Mouse (Mus musculus) forebrain, embryonic 15.5 days (tissue): ENCODE results near the gene Zfp512. TPM values are rescaled to one million over a fixed set of nuclear protein-coding genes. Genes with fewer than 3 reads are reported as not detected.
"Not testable (repeated sequence)": the region's sequence is repeated elsewhere in the genome, so short reads cannot be mapped to it uniquely, and the experiment has no call there.

ENCODE experiments used
- ATAC-seq: fragments of 200-750 bp; cut with Nextera tagmentation; replicated peaks from 2 replicates; pipeline ENCODE4 v1.8.0; 2017; ENCODE audit warnings: mild to moderate bottlenecking, moderate TSS enrichment, moderate library complexity
- H3K27ac ChIP-seq: fragments of 300-500 bp; sonication (generic); replicated peaks from 2 replicates; pipeline ENCODE4 v1.5.1; 2015; ENCODE audit warnings: mild to moderate bottlenecking, inconsistent platforms
- H3K27me3 ChIP-seq: fragments of 300-500 bp; sonication (generic); 2 replicates; pipeline ENCODE4 v1.6.1; 2015; ENCODE audit warnings: inconsistent platforms
- H3K36me3 ChIP-seq: fragments of 300-500 bp; sonication (generic); 2 replicates; pipeline ENCODE4 v1.6.1; 2015; ENCODE audit warnings: mild to moderate bottlenecking, inconsistent platforms
- H3K4me1 ChIP-seq: fragments of 300-500 bp; sonication (generic); 2 replicates; pipeline ENCODE4 v1.6.1; 2015; ENCODE audit warnings: inconsistent platforms
- H3K4me2 ChIP-seq: fragments of 300-500 bp; sonication (generic); replicated peaks from 2 replicates; pipeline ENCODE4 v1.6.1; 2015; ENCODE audit warnings: mild to moderate bottlenecking, inconsistent platforms
- H3K4me3 ChIP-seq: fragments of 300-500 bp; sonication (generic); 2 replicates; pipeline ENCODE4 v1.5.1; 2015; ENCODE audit warnings: mild to moderate bottlenecking, inconsistent platforms
- H3K9ac ChIP-seq: fragments of 300-500 bp; sonication (generic); replicated peaks from 2 replicates; pipeline ENCODE4 v1.6.1; 2015; ENCODE audit warnings: mild to moderate bottlenecking, inconsistent platforms
- H3K9me3 ChIP-seq: fragments of 300-500 bp; sonication (generic); 2 replicates; pipeline ENCODE4 v1.6.1; 2016; ENCODE audit warnings: inconsistent platforms
- WGBS: fragments of 180-500 bp; shearing (Covaris S2); methylation state at CpG from one replicate; pipeline ENCODE4 v1.1.7; 2015; ENCODE audit warnings: mixed read lengths; 5-methylcytosine and 5-hydroxymethylcytosine counted together
- polyA plus RNA-seq: library from polyadenylated mRNA; unstranded; fragments of >200 nt; fragmentation: Nextera tagmentation; extraction: Ambion mirVana; gene quantifications from 2 replicates; pipeline ENCODE4 v1.2.1, GENCODE M21; 2015

The Zfp512 gene
- polyA plus RNA-seq, 1 experiment from 2014 or later, result 122 TPM

GRCm38 (mm10) chr5:31492031-31492430 lies 39.8 kb downstream of the Zfp512 start:
- H3K4me3 ChIP-seq, result no peak overlapping the region
- H3K36me3 ChIP-seq, result peaks cover 7% of the 10 kb centered on the region; the same call in 1 of the 2 replicates
- H3K9ac ChIP-seq, result no peak overlapping the region
- H3K4me1 ChIP-seq, result peaks cover 10% of the 10 kb centered on the region
- ATAC-seq, result no peak
- no peak overlapping the region for H3K4me2 ChIP-seq
- H3K9me3 ChIP-seq, result no peaks in the 10 kb centered on the region
- H3K27ac ChIP-seq, result no peak overlapping the region
- WGBS, result 44% methylated on average over 1 of the region's 1 CpGs
- H3K27me3 ChIP-seq, result no peaks in the 10 kb centered on the region

- under 1% methylated on average over 49 of the region's 49 CpGs for WGBS
- Histone ChIP-seq H3K27ac (no peak within 1 kb of the TSS), H3K4me3 (peak within 1 kb of the TSS; percentile 69)
Observed at GRCm38 (mm10) chr5:31494513-31495297, 42.5 kb downstream of the Zfp512 start, which contains the start of gene Gpn1. TSS of gene Gpn1 (plus strand) at chr5:31494741.

GRCm38 (mm10) chr5:31504843-31505242 lies 52.6 kb downstream of the Zfp512 start:
- H3K27ac ChIP-seq, result no peak overlapping the region
- no peak overlapping the region for H3K9ac ChIP-seq
- 96% methylated on average over 10 of the region's 10 CpGs for WGBS
- no peak overlapping the region for H3K4me3 ChIP-seq
- H3K9me3 ChIP-seq, result no peaks in the 10 kb centered on the region
- no peak overlapping the region for H3K4me2 ChIP-seq
- no peak for ATAC-seq
- H3K36me3 ChIP-seq, result peaks cover 88% of the 10 kb centered on the region
- H3K27me3 ChIP-seq, result no peaks in the 10 kb centered on the region
- no peaks in the 10 kb centered on the region for H3K4me1 ChIP-seq

More at GRCm38 (mm10) chr5:31494513-31495297, 42.5 kb downstream of the Zfp512 start, which contains the start of gene Gpn1:
- peaks cover 10% of the 10 kb centered on the region for H3K4me1 ChIP-seq
- peak; percentile 100 for ATAC-seq
- H3K9me3 ChIP-seq, result no peaks in the 10 kb centered on the region
- H3K36me3 ChIP-seq, result peaks cover 30% of the 10 kb centered on the region
- H3K4me2 ChIP-seq, result peak within 1 kb of the TSS; percentile 83
- H3K9ac ChIP-seq, result peak within 1 kb of the TSS; percentile 54
- H3K27me3 ChIP-seq, result no peaks in the 10 kb centered on the region

GRCm38 (mm10) chr5:31512481-31512880 lies 60.2 kb downstream of the Zfp512 start:
- peaks cover 86% of the 10 kb centered on the region for H3K36me3 ChIP-seq
- WGBS, result 88% methylated on average over 1 of the region's 1 CpGs

GRCm38 (mm10) chr5:31520556-31520955 lies 68.3 kb downstream of the Zfp512 start:
- H3K27me3 ChIP-seq, result no peaks in the 10 kb centered on the region
- H3K4me1 ChIP-seq, result peaks cover 3% of the 10 kb centered on the region
- H3K4me3 ChIP-seq, result no peak overlapping the region
- no peak for ATAC-seq
- H3K9ac ChIP-seq, result no peak overlapping the region
- peaks cover 65% of the 10 kb centered on the region for H3K36me3 ChIP-seq
- WGBS, result 98% methylated on average over 6 of the region's 6 CpGs
- no peak overlapping the region for H3K27ac ChIP-seq
- no peak overlapping the region for H3K4me2 ChIP-seq
- H3K9me3 ChIP-seq, result no peaks in the 10 kb centered on the region

More at GRCm38 (mm10) chr5:31512481-31512880, 60.2 kb downstream of the Zfp512 start:
- no peaks in the 10 kb centered on the region for H3K27me3 ChIP-seq
- no peak overlapping the region for H3K4me2 ChIP-seq
- no peaks in the 10 kb centered on the region for H3K9me3 ChIP-seq
- ATAC-seq, result no peak
- no peak overlapping the region for H3K9ac ChIP-seq
- no peaks in the 10 kb centered on the region for H3K4me1 ChIP-seq
- no peak overlapping the region for H3K4me3 ChIP-seq
- no peak overlapping the region for H3K27ac ChIP-seq

GRCm38 (mm10) chr5:31526354-31527116 lies 74.3 kb downstream of the Zfp512 start, which contains the start of gene Slc4a1ap:
TSS of gene Slc4a1ap (plus strand) at chr5:31526995.
- Histone ChIP-seq H3K27me3 (no peaks in the 10 kb centered on the region), H3K27ac (peak within 1 kb of the TSS; percentile 87), H3K4me2 (peak within 1 kb of the TSS; percentile 99), H3K4me1 (peaks cover 30% of the 10 kb centered on the region), H3K36me3 (peaks cover 34% of the 10 kb centered on the region), H3K4me3 (peak within 1 kb of the TSS; percentile 96), H3K9ac (peak within 1 kb of the TSS; percentile 90), H3K9me3 (no peaks in the 10 kb centered on the region)
- WGBS, result under 1% methylated on average over 28 of the region's 28 CpGs
- peak; percentile 88 for ATAC-seq

GRCm38 (mm10) chr5:31527117-31527680 lies 75.0 kb downstream of the Zfp512 start:
- H3K27me3 ChIP-seq, result no peaks in the 10 kb centered on the region
- H3K9me3 ChIP-seq, result no peaks in the 10 kb centered on the region
- peak overlapping the region; percentile 96 for H3K4me3 ChIP-seq
- WGBS, result 4% methylated on average over 40 of the region's 40 CpGs
- H3K27ac ChIP-seq, result peak overlapping the region; percentile 87
- peak overlapping the region; percentile 90 for H3K9ac ChIP-seq
- H3K4me2 ChIP-seq, result peak overlapping the region; percentile 99
- ATAC-seq, result peak; percentile 48; the same call in 1 of the 2 replicates
- H3K36me3 ChIP-seq, result peaks cover 35% of the 10 kb centered on the region
- H3K4me1 ChIP-seq, result peaks cover 30% of the 10 kb centered on the region

- not testable (repeated sequence) for ATAC-seq, H3K27me3 ChIP-seq, H3K9me3 ChIP-seq
- Histone ChIP-seq H3K4me3 (peak within 1 kb of the TSS; percentile 96), H3K4me2 (peak within 1 kb of the TSS; percentile 99), H3K36me3 (peaks cover 35% of the 10 kb centered on the region), H3K4me1 (peaks cover 30% of the 10 kb centered on the region), H3K27ac (peak within 1 kb of the TSS; percentile 87), H3K9ac (peak within 1 kb of the TSS; percentile 90)
- 86% methylated on average over 11 of the region's 11 CpGs for WGBS
Observed at GRCm38 (mm10) chr5:31527707-31528106, 75.5 kb downstream of the Zfp512 start, which contains the start of gene Supt7l. TSS of gene Supt7l (minus strand) at chr5:31527807.

GRCm38 (mm10) chr5:31528560-31528959 lies 76.3 kb downstream of the Zfp512 start:
- ATAC-seq, result no peak
- peak overlapping the region; percentile 99; the same call in 1 of the 2 replicates for H3K4me2 ChIP-seq
- no peak overlapping the region for H3K9ac ChIP-seq
- H3K36me3 ChIP-seq, result peaks cover 43% of the 10 kb centered on the region
- no peaks in the 10 kb centered on the region for H3K27me3 ChIP-seq
- 53% methylated on average over 2 of the region's 2 CpGs for WGBS
- no peak overlapping the region for H3K27ac ChIP-seq
- peaks cover 30% of the 10 kb centered on the region for H3K4me1 ChIP-seq
- no peak overlapping the region for H3K4me3 ChIP-seq
- H3K9me3 ChIP-seq, result no peaks in the 10 kb centered on the region
